Mouse (Mus musculus) frontal cortex, adult 2 months (tissue): ENCODE measurements around the gene Acbd7. TPM values are rescaled to one million over a fixed set of nuclear protein-coding genes. Genes with fewer than 3 reads are reported as not detected.

Experiments
- DNase-seq, 2 experiments: peaks; one replicate each; pipeline ENCODE4 v3.0.0; 2022; ENCODE audit warnings: low spot score in 1 of 2; ENCODE audit errors: extremely low spot score in 1 of 2
- polyA plus RNA-seq: library from polyadenylated mRNA; depleted of rRNA; stranded (reverse); fragments of >200 nt; gene quantifications from 2 replicates; pipeline ENCODE4 v1.2.3, GENCODE M21; 2012; rRNA removed

The Acbd7 gene
- polyA plus RNA-seq = 5.3 and 6.1 TPM in 2 replicates

- DNase-seq = peak; percentile 28 to 78
These were observed at the start of gene Acbd7 for GRCm38 (mm10) chr2:3335611-3336301. Gene Acbd7, plus strand, starts transcription at chr2:3336168.

- no peak for DNase-seq
These were observed 49.7 kb upstream of the Acbd7 start for GRCm38 (mm10) chr2:3286243-3286642.

GRCm38 (mm10) chr2:3289581-3289980 is 46.4 kb upstream of the Acbd7 start:
- DNase-seq = no peak

GRCm38 (mm10) chr2:3292170-3292569 is 43.8 kb upstream of the Acbd7 start:
- no peak for DNase-seq

- no peak for DNase-seq
These were observed 40.1 kb upstream of the Acbd7 start for GRCm38 (mm10) chr2:3295826-3296225.

- peak in 1 of 2 experiments; percentile 57 for DNase-seq
These were observed 30.4 kb upstream of the Acbd7 start for GRCm38 (mm10) chr2:3305426-3306025.

GRCm38 (mm10) chr2:3323132-3323531 is 12.8 kb upstream of the Acbd7 start:
- DNase-seq = no peak

- no peak for DNase-seq
These were observed 11.4 kb upstream of the Acbd7 start for GRCm38 (mm10) chr2:3324381-3325130.

- no peak for DNase-seq
These were observed 9.4 kb upstream of the Acbd7 start for GRCm38 (mm10) chr2:3326547-3326946.

GRCm38 (mm10) chr2:3327351-3327750 is 8.6 kb upstream of the Acbd7 start:
- DNase-seq = peak in 1 of 2 experiments; percentile 59

- DNase-seq = no peak
These were observed 4.8 kb upstream of the Acbd7 start for GRCm38 (mm10) chr2:3331071-3331703.

GRCm38 (mm10) chr2:3332056-3332455 is 3.9 kb upstream of the Acbd7 start:
- DNase-seq = no peak

- peak; percentile 99 to 100 for DNase-seq
These were observed 3.3 kb upstream of the Acbd7 start, which contains the start of gene Rpp38 for GRCm38 (mm10) chr2:3332484-3333242. Gene Rpp38, minus strand, starts transcription at chr2:3332643.

GRCm38 (mm10) chr2:3333761-3334160 is 2.2 kb upstream of the Acbd7 start:
- no peak for DNase-seq

- DNase-seq = no peak
These were observed 12.5 kb downstream of the Acbd7 start for GRCm38 (mm10) chr2:3348422-3348821.

- peak in 1 of 2 experiments; percentile 73 for DNase-seq
These were observed 13.0 kb downstream of the Acbd7 start for GRCm38 (mm10) chr2:3348919-3349318.

- DNase-seq = no peak
These were observed 17.2 kb downstream of the Acbd7 start for GRCm38 (mm10) chr2:3353160-3353559.

GRCm38 (mm10) chr2:3355793-3356192 is 19.8 kb downstream of the Acbd7 start:
- DNase-seq = no peak

GRCm38 (mm10) chr2:3356311-3356710 is 20.3 kb downstream of the Acbd7 start:
- DNase-seq = no peak

GRCm38 (mm10) chr2:3357887-3358286 is 21.9 kb downstream of the Acbd7 start:
- DNase-seq = no peak
